Mouse (Mus musculus) neural tube, embryonic 11.5 days (tissue): Measurements from ENCODE around the gene Pafah1b3. TPM values are rescaled to one million over a fixed set of nuclear protein-coding genes. Genes with fewer than 3 reads are reported as not detected.
A peak's percentile ranks its signal among the peaks of the same experiment; 100 is the strongest.

Source experiments
- ATAC-seq: fragments of 200-750 bp; cut with Nextera tagmentation; 2 replicates; pipeline ENCODE4 v1.8.0; 2017; ENCODE audit warnings: moderate number of reproducible peaks, mild to moderate bottlenecking, moderate TSS enrichment, moderate library complexity; ENCODE audit not compliant: insufficient read depth, low FRiP score, low TSS enrichment
- DNase-seq: peaks from one replicate; pipeline ENCODE4 v3.0.0-alpha.2; 2015; ENCODE audit warnings: low spot score
- H3K27ac ChIP-seq: fragments of 300-500 bp; sonication (generic); 2 replicates; pipeline ENCODE4 v1.5.1; 2014; ENCODE audit warnings: low read depth, mild to moderate bottlenecking, low read length
- H3K27me3 ChIP-seq: fragments of 300-500 bp; sonication (generic); 2 replicates; pipeline ENCODE4 v1.6.1; 2014; ENCODE audit warnings: mild to moderate bottlenecking, low read length, mixed read lengths; ENCODE audit not compliant: control insufficient read depth, insufficient read depth
- H3K36me3 ChIP-seq: fragments of 300-500 bp; sonication (generic); 2 replicates; pipeline ENCODE4 v1.6.1; 2014; ENCODE audit warnings: mild to moderate bottlenecking, low read length, moderate library complexity, mixed read lengths; ENCODE audit not compliant: control insufficient read depth, insufficient read depth
- H3K4me1 ChIP-seq: fragments of 300-500 bp; sonication (generic); 2 replicates; pipeline ENCODE4 v1.6.1; 2014; ENCODE audit warnings: low read length, mixed read lengths; ENCODE audit not compliant: control insufficient read depth, insufficient read depth
- H3K4me2 ChIP-seq: fragments of 300-500 bp; sonication (generic); 2 replicates; pipeline ENCODE4 v1.6.1; 2014; ENCODE audit warnings: low read depth, mild to moderate bottlenecking, moderate library complexity
- H3K4me3 ChIP-seq: fragments of 300-500 bp; sonication (generic); 2 replicates; pipeline ENCODE4 v1.5.1; 2014; ENCODE audit warnings: low read depth, low read length
- H3K9ac ChIP-seq: fragments of 300-500 bp; sonication (generic); 2 replicates; pipeline ENCODE4 v1.6.1; 2014; ENCODE audit warnings: mild to moderate bottlenecking, low read length
- H3K9me3 ChIP-seq: fragments of 300-500 bp; sonication (generic); 2 replicates; pipeline ENCODE4 v1.6.1; 2016; ENCODE audit warnings: low read length; ENCODE audit not compliant: control insufficient read depth
- WGBS: fragments of 180-500 bp; shearing (Covaris S2); extraction: QIAGEN DNeasy Blood & Tissue Kit; methylation state at CpG from one replicate; pipeline ENCODE4 v1.1.7; 2014; 5-methylcytosine and 5-hydroxymethylcytosine counted together
- polyA plus RNA-seq: library from polyadenylated mRNA; unstranded; fragments of >200 nt; fragmentation: Nextera tagmentation; extraction: Ambion mirVana; gene quantifications from 2 replicates; pipeline ENCODE4 v1.2.1, GENCODE M21; 2014

The Pafah1b3 gene
- polyA plus RNA-seq, 1 experiment from 2014 or later: 321 TPM

DNA sequence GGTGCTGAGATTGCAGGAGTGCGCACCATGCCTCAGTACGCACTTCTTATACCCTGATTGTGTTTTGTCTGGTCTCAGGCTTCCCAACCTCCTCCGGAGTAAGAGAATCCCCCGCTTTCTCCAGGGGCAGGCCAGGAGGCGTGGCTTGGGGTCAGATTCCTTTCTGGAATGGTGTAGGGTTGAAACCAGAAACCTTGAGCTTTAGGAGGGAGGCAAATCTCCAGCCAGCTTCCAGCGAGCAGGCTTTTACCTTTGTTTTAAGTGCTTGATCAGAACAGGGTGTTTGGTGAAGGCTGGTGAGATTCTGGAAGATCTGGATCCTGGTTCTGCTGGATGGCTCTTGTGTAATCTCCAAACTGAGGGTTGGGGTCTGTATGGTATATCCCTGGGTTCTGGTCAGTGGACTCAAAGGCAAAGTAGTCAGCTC is 24.3 kb upstream of the Pafah1b3 start:
- H3K36me3 ChIP-seq: no peaks in the 10 kb centered on the region
- H3K4me1 ChIP-seq: peaks cover 14% of the 10 kb centered on the region
- H3K9ac ChIP-seq: 0 out of 2 replicates have a peak overlapping the region, but pooled peaks have one; percentile 29
- no peak overlapping the region for H3K4me3 ChIP-seq
- H3K9me3 ChIP-seq: no peaks in the 10 kb centered on the region
- whole genome bisulfite sequencing: 5% methylated on average over 6 of the region's 6 CpGs
- no peaks in the 10 kb centered on the region for H3K27me3 ChIP-seq
- no peak overlapping the region for H3K4me2 ChIP-seq
- DNase-seq: peak; percentile 75
- no peak for ATAC-seq
- peak overlapping the region; percentile 68 for H3K27ac ChIP-seq

DNA sequence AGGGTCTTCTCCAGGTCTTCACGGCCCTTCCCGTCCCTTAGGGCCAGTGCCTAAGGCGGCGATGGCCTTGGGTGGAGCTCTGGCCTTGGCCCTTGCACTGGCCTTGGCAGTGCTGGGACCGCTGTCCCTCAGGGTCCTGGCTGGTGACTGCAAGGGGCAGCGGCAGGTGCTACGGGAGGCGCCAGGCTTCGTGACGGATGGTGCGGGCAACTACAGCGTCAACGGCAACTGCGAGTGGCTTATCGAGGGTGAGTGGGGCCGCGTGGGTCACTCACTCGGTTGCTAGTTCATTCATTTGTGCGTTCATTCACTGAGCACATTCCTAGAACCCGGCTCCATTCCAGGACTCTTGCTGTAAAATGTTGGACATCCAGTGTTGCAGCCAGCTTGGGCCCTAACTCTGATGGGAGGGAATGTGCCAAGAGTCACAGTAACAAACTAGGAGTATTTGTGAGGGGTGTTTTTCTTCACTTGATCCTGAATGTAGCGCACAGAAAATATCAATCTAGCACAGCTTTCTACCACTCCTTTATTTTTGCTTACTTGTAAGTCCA is 19.7 kb upstream of the Pafah1b3 start:
- no peaks in the 10 kb centered on the region for H3K9me3 ChIP-seq
- peaks cover 30% of the 10 kb centered on the region for H3K27me3 ChIP-seq
- no peaks in the 10 kb centered on the region for H3K36me3 ChIP-seq
- H3K4me3 ChIP-seq: peak overlapping the region; percentile 68
- DNase-seq (no peak), ATAC-seq (peak; percentile 13)
- peaks cover 26% of the 10 kb centered on the region for H3K4me1 ChIP-seq
- H3K27ac ChIP-seq: peak overlapping the region; percentile 75
- peak overlapping the region; percentile 87 for H3K9ac ChIP-seq
- 17% methylated on average over 21 of the region's 21 CpGs for WGBS
- peak overlapping the region; percentile 97 for H3K4me2 ChIP-seq

DNA sequence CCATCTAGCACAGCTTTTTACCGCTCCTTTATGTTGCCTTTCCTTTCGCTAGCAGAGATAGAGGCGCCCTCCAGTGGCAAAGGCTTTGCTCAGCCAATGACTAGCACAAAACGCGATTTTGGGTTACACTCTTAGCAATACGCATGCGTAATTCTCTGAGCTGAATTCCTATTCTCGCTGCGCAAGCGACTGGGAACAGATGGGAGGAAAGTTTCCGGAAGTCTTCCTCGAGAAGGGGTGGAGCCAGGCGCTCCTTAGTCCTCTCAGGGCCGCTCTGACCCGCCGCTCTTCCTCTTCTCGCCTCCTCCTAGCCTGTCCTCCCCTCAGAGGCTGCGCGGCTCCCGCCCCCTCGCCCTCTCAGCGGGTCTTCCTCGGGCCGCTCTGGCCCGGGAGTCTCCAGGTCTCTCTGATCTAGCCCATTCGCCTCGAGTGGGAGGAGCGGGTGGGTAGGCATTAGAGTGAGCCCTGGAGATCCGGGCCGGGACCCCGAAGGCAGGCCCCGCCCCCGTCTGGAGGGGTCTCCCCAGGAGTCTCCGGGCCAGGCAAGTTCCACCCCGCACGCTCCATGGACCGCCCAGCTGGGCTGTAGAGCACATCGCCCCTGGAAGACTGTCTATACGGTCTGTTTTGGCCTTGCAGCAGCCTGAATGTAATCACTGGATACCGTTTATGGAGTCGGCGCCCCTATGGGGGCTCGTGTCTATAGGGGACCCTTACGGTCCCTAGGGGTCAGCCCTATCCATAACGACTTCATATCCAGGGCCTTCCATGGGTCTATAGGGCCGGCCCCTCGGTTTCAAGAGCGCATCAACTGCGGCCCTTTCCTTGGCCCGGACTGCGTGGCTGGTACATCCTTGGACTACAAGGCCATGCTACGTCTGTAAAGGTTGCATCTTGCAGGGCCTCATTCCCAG is 19.0 kb upstream of the Pafah1b3 start, which contains the start of gene Megf8:
Gene Megf8 (plus strand): TSS at position 633 of the 914 bp plus-strand sequence.
- Histone ChIP-seq H3K27me3 (peaks cover 30% of the 10 kb centered on the region), H3K27ac (peak within 1 kb of the TSS; percentile 75), H3K36me3 (no peaks in the 10 kb centered on the region), H3K9ac (peak within 1 kb of the TSS; percentile 87), H3K4me3 (peak within 1 kb of the TSS; percentile 68), H3K4me2 (peak within 1 kb of the TSS; percentile 97), H3K9me3 (no peaks in the 10 kb centered on the region), H3K4me1 (peaks cover 24% of the 10 kb centered on the region)
- ATAC-seq (peak; percentile 97), DNase-seq (peak; percentile 97)
- WGBS: 1% methylated on average over 52 of the region's 52 CpGs

DNA sequence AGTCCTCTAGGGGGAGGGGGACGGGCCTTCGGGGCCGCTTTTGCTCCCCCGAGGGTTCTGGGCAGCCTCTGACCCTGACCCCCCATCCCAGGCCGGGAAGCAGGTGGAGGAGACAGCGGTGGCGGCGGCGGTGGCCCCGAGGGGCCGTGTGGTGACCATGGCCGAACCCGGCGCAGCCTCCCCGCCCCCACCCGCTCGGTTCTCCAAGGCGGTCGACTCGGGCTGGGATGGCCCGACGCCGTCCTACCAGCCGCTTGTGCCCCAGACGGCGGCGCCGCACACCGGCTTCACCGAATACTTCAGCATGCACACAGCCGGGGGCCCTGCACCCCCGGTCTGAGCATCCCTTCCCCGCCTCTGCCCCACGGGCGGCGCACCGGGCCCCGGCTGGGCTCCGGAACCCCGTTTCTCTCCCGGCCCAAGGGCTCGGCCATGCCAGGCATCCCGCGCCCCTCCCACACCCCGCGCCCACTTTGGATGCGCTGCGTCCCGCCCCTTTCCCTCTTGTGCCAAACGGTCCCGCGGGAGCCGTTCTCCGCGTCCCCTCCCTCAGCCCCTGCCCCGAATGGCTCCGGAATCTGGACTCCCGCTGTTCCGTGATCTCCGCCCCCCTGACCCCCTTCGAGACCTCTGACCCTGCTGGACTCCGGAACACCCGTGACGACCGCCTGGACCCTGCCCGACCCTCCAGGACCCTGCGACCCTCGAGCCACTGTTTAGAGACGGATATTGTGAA is 17.7 kb upstream of the Pafah1b3 start:
- Histone ChIP-seq H3K4me2 (peak overlapping the region; percentile 68), H3K4me3 (peak overlapping the region; percentile 36), H3K9me3 (no peaks in the 10 kb centered on the region), H3K27me3 (peaks cover 30% of the 10 kb centered on the region), H3K9ac (peak overlapping the region; percentile 35), H3K27ac (no peak overlapping the region), H3K36me3 (no peaks in the 10 kb centered on the region), H3K4me1 (peaks cover 17% of the 10 kb centered on the region)
- DNase-seq (no peak), ATAC-seq (no peak)
- under 1% methylated on average over 55 of the region's 69 CpGs for WGBS

DNA sequence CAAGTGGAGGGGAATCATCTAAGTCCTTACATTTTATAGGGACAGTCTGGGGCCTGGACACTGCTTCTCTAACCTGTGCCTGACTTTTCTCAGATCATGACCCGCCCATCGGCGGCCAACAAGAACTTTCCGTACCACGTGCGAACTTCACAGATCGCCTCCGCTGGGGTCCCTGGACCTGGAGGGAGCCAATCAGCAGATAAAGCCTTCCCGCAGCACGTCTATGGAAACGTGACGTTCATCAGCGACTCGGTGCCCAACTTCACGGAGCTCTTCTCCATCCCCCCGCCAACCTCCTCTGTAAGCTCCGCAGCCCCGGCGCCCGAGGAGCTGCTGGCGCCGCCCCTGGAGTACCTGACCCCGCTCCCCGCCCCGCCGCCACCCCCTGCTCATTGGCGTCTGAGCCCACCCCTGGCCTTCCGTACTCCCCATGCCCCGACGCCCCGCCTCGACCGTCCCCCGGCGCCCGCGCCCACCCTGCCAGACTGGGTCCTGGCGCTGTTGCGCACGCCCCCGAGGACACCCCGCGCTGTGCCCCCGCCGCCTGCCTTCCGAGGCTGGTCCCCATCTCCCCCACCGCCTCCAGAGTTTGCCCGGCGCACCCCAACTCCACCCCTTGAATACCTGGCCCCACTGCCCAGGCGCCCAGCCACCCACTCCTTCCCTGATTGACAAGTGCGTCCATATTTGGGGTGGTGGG is 17.0 kb upstream of the Pafah1b3 start:
- Histone ChIP-seq H3K4me1 (peaks cover 17% of the 10 kb centered on the region), H3K9ac (peak overlapping the region; percentile 35), H3K4me2 (peak overlapping the region; percentile 68), H3K27ac (no peak overlapping the region), H3K4me3 (peak overlapping the region; percentile 36), H3K27me3 (peaks cover 30% of the 10 kb centered on the region), H3K9me3 (no peaks in the 10 kb centered on the region), H3K36me3 (no peaks in the 10 kb centered on the region)
- WGBS: 2% methylated on average over 49 of the region's 51 CpGs
- ATAC-seq: no peak
- DNase-seq: no peak

DNA sequence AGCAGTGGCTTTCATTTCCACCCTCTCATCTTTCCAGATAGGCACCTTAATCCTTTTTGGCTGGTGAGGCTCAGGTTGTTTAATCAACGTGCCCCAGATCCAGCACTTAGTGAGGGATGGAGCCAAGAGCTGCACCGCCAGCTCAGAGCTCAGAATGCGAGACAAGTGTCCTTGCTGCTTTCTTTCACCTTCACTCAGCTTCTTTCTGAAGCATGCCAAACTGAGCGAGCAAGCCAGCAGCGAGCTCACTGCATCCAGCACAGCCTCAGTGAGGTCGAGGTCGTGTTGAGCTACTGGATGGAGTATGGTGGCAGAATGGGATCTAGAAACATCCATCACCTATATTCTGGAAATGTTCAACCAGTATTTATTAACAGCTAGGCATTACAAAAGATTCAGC is 15.5 kb upstream of the Pafah1b3 start:
- no peaks in the 10 kb centered on the region for H3K9me3 ChIP-seq
- DNase-seq: no peak
- H3K4me2 ChIP-seq: no peak overlapping the region
- peaks cover 30% of the 10 kb centered on the region for H3K27me3 ChIP-seq
- no peak overlapping the region for H3K27ac ChIP-seq
- no peak overlapping the region for H3K9ac ChIP-seq
- peaks cover 17% of the 10 kb centered on the region for H3K4me1 ChIP-seq
- 55% methylated on average over 7 of the region's 7 CpGs for WGBS
- no peak overlapping the region for H3K4me3 ChIP-seq
- no peak for ATAC-seq
- no peaks in the 10 kb centered on the region for H3K36me3 ChIP-seq

DNA sequence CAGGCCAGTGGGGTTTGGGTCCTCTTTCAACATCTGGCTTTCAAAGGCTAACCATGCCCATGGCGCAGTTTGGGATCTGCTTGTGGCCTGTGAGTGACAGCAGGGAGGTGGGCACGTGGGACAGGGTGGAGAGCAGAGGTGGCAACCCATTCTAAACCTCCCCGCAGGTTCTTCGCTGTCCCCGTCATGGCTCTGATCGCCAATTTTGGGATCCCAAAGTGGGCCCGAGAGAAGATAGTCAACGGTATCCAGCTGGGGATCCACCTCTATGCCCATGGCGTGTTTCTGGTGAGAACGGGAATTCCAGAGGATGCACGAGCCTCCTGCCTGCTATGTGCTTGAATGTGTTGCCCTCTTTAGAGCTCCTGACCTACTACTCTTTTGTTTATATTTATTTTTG is 13.4 kb upstream of the Pafah1b3 start:
- Histone ChIP-seq H3K4me2 (no peak overlapping the region), H3K9ac (no peak overlapping the region), H3K36me3 (no peaks in the 10 kb centered on the region), H3K9me3 (no peaks in the 10 kb centered on the region), H3K27me3 (peaks cover 34% of the 10 kb centered on the region), H3K4me1 (peaks cover 12% of the 10 kb centered on the region), H3K4me3 (no peak overlapping the region), H3K27ac (no peak overlapping the region)
- ATAC-seq (no peak), DNase-seq (no peak)
- 80% methylated on average over 11 of the region's 11 CpGs for WGBS

DNA sequence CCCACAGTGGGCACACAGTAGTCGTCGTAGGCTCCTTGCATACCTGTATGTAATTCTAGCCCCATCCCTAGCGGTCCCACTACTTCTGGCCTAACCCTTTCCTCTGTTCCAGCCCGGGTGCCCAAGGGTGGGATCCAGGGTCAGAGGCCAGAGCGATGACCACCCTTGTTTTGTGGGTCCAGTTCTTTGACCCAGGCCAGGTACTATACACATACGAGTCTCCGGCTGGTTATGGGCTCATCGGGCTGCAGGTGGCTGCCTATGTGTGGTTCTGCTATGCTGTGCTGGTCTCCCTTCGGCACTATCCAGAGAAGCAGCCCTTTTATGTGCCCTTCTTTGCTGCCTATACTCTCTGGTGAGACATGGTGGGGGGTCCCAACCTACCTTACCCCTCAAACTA is 11.6 kb upstream of the Pafah1b3 start:
- no peak overlapping the region for H3K27ac ChIP-seq
- H3K9me3 ChIP-seq: no peaks in the 10 kb centered on the region
- H3K4me3 ChIP-seq: no peak overlapping the region
- H3K36me3 ChIP-seq: no peaks in the 10 kb centered on the region
- peaks cover 4% of the 10 kb centered on the region; the same call in 1 of the 2 replicates for H3K4me1 ChIP-seq
- peaks cover 21% of the 10 kb centered on the region for H3K27me3 ChIP-seq
- no peak for DNase-seq
- no peak overlapping the region for H3K4me2 ChIP-seq
- ATAC-seq: no peak
- no peak overlapping the region for H3K9ac ChIP-seq
- WGBS: 86% methylated on average over 9 of the region's 9 CpGs
